8 mouse cellular contexts compared by ENCODE assay signal in the genomic region with DNA sequence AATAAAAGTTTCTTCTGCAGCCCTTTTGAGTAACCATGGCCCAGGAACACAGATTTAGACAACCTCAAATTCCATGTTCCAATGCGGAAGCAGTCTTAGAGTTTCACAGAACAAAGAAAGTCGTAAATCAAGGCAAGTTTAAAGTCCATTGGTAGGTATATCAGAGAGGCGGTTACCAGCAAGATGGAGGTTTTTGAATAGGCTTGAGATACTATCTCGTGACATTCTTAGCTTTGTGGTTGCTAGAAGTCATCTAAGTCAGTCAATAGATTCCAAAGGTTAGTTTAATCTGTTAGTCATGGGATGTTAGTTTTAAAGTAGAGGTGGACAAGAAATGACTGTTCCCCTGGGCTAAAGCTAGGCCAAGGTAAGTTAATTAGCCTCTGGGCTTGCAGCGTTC. TPM values are rescaled to one million over a fixed set of nuclear protein-coding genes. Genes with fewer than 3 reads are reported as not detected.
DNase-seq lines count a peak whose midpoint lies in the region; ATAC-seq and TF ChIP-seq lines count a peak whose summit lies in the region.

A gene (minus strand): TSS at position 89 of the 400 bp plus-strand sequence.

- peak within 1 kb of the TSS; percentile 87 for H3K9ac ChIP-seq in embryonic facial prominence, embryonic 14.5 days (ENCODE audit: low read depth, low read length)
- H3K9ac ChIP-seq in heart, postnatal 0 days (replicated peaks; ENCODE audit: low read depth, low read length), result peak within 1 kb of the TSS; percentile 87
- H3K9ac ChIP-seq in midbrain, postnatal 0 days (replicated peaks; ENCODE audit: low read length, poor library complexity, severe bottlenecking), result peak within 1 kb of the TSS; percentile 66

- H3K4me3 ChIP-seq in left cerebral cortex, adult 2 months, result peak within 1 kb of the TSS; percentile 82
- peak within 1 kb of the TSS; percentile 78 for H3K4me3 ChIP-seq in embryonic facial prominence, embryonic 14.5 days (ENCODE audit: low read depth, low read length)
- peak within 1 kb of the TSS; percentile 86 for H3K4me3 ChIP-seq in heart, postnatal 0 days (ENCODE audit: low read depth, low read length)
- peak within 1 kb of the TSS; percentile 60 for H3K4me3 ChIP-seq in midbrain, postnatal 0 days (ENCODE audit: low read depth, low read length)

- H3K27me3 ChIP-seq in embryonic facial prominence, embryonic 14.5 days (replicated peaks; ENCODE audit: control insufficient read depth, insufficient read depth, low read length), result no peaks in the 10 kb centered on the region
- H3K27me3 ChIP-seq in heart, postnatal 0 days (ENCODE audit: control insufficient read depth, insufficient read depth, low read length), result no peaks in the 10 kb centered on the region
- no peaks in the 10 kb centered on the region for H3K27me3 ChIP-seq in midbrain, postnatal 0 days (ENCODE audit: insufficient read depth, low read length)

- H3K9me3 ChIP-seq in embryonic facial prominence, embryonic 14.5 days (ENCODE audit: control insufficient read depth, low read length), result no peaks in the 10 kb centered on the region
- H3K9me3 ChIP-seq in heart, postnatal 0 days (replicated peaks; ENCODE audit: control insufficient read depth, low read length), result no peaks in the 10 kb centered on the region
- no peaks in the 10 kb centered on the region for H3K9me3 ChIP-seq in midbrain, postnatal 0 days (ENCODE audit: low read length)

- no peak for TF ChIP-seq CTCF in left cerebral cortex, adult 2 months (IDR thresholded peaks at IDR 0.05)
- TF ChIP-seq CTCF in heart, postnatal 0 days (IDR thresholded peaks at IDR 0.05; ENCODE audit: low read depth), result no peak
- no peak for TF ChIP-seq CTCF in midbrain, postnatal 0 days (IDR thresholded peaks at IDR 0.05)

- intact Hi-C loops in left cerebral cortex, adult 2 months (cut with DNase I), result no loop called here

- no peak within 1 kb of the TSS; the same call in 1 of the 2 replicates for H3K27ac ChIP-seq in left cerebral cortex, adult 2 months
- H3K27ac ChIP-seq in embryonic facial prominence, embryonic 14.5 days (replicated peaks; ENCODE audit: low read depth, low read length), result no peak within 1 kb of the TSS; the same call in 1 of the 2 replicates
- H3K27ac ChIP-seq in heart, postnatal 0 days (ENCODE audit: low read depth), result peak within 1 kb of the TSS; percentile 67
- H3K27ac ChIP-seq in midbrain, postnatal 0 days (ENCODE audit: low read depth, low read length), result peak within 1 kb of the TSS; percentile 8; the same call in 1 of the 2 replicates

- no peaks in the 10 kb centered on the region for H3K36me3 ChIP-seq in embryonic facial prominence, embryonic 14.5 days (ENCODE audit: control insufficient read depth, insufficient read depth, low read length)
- no peaks in the 10 kb centered on the region for H3K36me3 ChIP-seq in heart, postnatal 0 days (replicated peaks; ENCODE audit: control insufficient read depth, insufficient read depth, low read length)
- no peaks in the 10 kb centered on the region for H3K36me3 ChIP-seq in midbrain, postnatal 0 days (ENCODE audit: insufficient read depth, low read length)

- no peak for ATAC-seq in embryonic facial prominence, embryonic 14.5 days (ENCODE audit: low read depth)
- no peak for ATAC-seq in heart, postnatal 0 days (ENCODE audit: insufficient read depth, low read depth)
- no peak for ATAC-seq in midbrain, postnatal 0 days (ENCODE audit: low FRiP score)

- DNase-seq in left cerebral cortex, adult 2 months (ENCODE audit: extremely low spot score in 1 of 2, low spot score in 2 of 2), result no peak
- no peak for DNase-seq in left cerebral cortex, adult 9 months (ENCODE audit: low spot score in 2 of 2)
- DNase-seq in embryonic facial prominence, embryonic 14.5 days (ENCODE audit: low spot score), result no peak
- no peak for DNase-seq in heart, postnatal 0 days (ENCODE audit: low spot score)
- DNase-seq in left cerebral cortex, adult 8-10 months (ENCODE audit: low spot score in 2 of 2), result no peak
- DNase-seq in midbrain, postnatal 0 days (ENCODE audit: low spot score), result no peak
- no peak for DNase-seq in cerebellum, adult 9-11 months
- no peak for DNase-seq in lung, postnatal 36 days

- 44% methylated on average over 5 of the region's 5 CpGs for WGBS in embryonic facial prominence, embryonic 14.5 days
- 64% methylated on average over 5 of the region's 5 CpGs for WGBS in heart, postnatal 0 days
- WGBS in midbrain, postnatal 0 days, result 51% methylated on average over 5 of the region's 5 CpGs

- H3K4me1 ChIP-seq in embryonic facial prominence, embryonic 14.5 days (ENCODE audit: control insufficient read depth, insufficient read depth, low read length), result peaks cover 5% of the 10 kb centered on the region; the same call in 1 of the 2 replicates
- H3K4me1 ChIP-seq in heart, postnatal 0 days (ENCODE audit: control insufficient read depth, insufficient read depth), result no peaks in the 10 kb centered on the region
- no peaks in the 10 kb centered on the region for H3K4me1 ChIP-seq in midbrain, postnatal 0 days (ENCODE audit: insufficient read depth, low read length)

- peak within 1 kb of the TSS; percentile 93 for H3K4me2 ChIP-seq in embryonic facial prominence, embryonic 14.5 days (ENCODE audit: low read depth, low read length)
- peak within 1 kb of the TSS; percentile 92 for H3K4me2 ChIP-seq in heart, postnatal 0 days (ENCODE audit: low read depth, low read length)
- peak within 1 kb of the TSS; percentile 83 for H3K4me2 ChIP-seq in midbrain, postnatal 0 days (ENCODE audit: low read depth, low read length, poor library complexity, severe bottlenecking)

- TF ChIP-seq EP300 in heart, postnatal 0 days (IDR thresholded peaks at IDR 0.05; ENCODE audit: low read depth), result no peak

RNA-seq across cellular contexts. Expression of the gene that starts here (rescaled TPM):
- 10 to 100 TPM; 31.0 to 35.3 TPM for total RNA-seq in left cerebral cortex, adult 2 months (2021)
- 4.9 TPM in 2 replicates for polyA plus RNA-seq in embryonic facial prominence, embryonic 14.5 days (2014; fragmentation: Nextera tagmentation; extraction: Ambion mirVana)
- total RNA-seq in heart, postnatal 0 days (2014; rRNA removed; ENCODE audit: low replicate concordance), result 10.3 and 13.7 TPM in 2 replicates
- 8.8 and 10.0 TPM in 2 replicates for polyA plus RNA-seq in heart, postnatal 0 days (2015; fragmentation: Nextera tagmentation; extraction: Ambion mirVana)
- total RNA-seq in left cerebral cortex, adult 8-10 months (2022), result 10 to 100 TPM; 27.5 to 33.1 (median 28.9) TPM
- 36.3 and 38.1 TPM in 2 replicates for total RNA-seq in midbrain, postnatal 0 days (2014; rRNA removed)
- 9.2 and 11.7 TPM in 2 replicates for polyA plus RNA-seq in midbrain, postnatal 0 days (2015; fragmentation: Nextera tagmentation; extraction: Ambion mirVana)

Comparison
In these comparisons a context has a peak if more than half of its experiments do, and no peak if none do; other contexts are left out.
1. H3K27ac ChIP-seq: peak in heart, postnatal 0 days (single experiment) and midbrain, postnatal 0 days (single experiment); none in left cerebral cortex, adult 2 months (single experiment) and embryonic facial prominence, embryonic 14.5 days (single experiment).
2. Peak in every context shown above with its lines, with median percentiles within 50 percentile points of each other: H3K4me3 ChIP-seq, H3K4me2 ChIP-seq and H3K9ac ChIP-seq.